Mouse (Mus musculus) forebrain, embryonic 16.5 days (tissue): ENCODE data around the gene Rlf. TPM values are rescaled to one million over a fixed set of nuclear protein-coding genes. Genes with fewer than 3 reads are reported as not detected.

Source experiments
- ATAC-seq: fragments of 200-750 bp; cut with Nextera tagmentation; 2 replicates; pipeline ENCODE4 v1.8.0; 2017; ENCODE audit warnings: mild to moderate bottlenecking, moderate library complexity
- H3K27ac ChIP-seq: fragments of 300-500 bp; sonication (generic); 2 replicates; pipeline ENCODE4 v1.5.1; 2014; ENCODE audit warnings: low read length, control low read depth
- H3K27me3 ChIP-seq: fragments of 300-500 bp; sonication (generic); replicated peaks from 2 replicates; pipeline ENCODE4 v1.6.1; 2014; ENCODE audit warnings: low read length; ENCODE audit not compliant: control insufficient read depth, insufficient read depth
- H3K36me3 ChIP-seq: fragments of 300-500 bp; sonication (generic); 2 replicates; pipeline ENCODE4 v1.6.1; 2014; ENCODE audit not compliant: control insufficient read depth, insufficient read depth
- H3K4me1 ChIP-seq: fragments of 300-500 bp; sonication (generic); replicated peaks from 2 replicates; pipeline ENCODE4 v1.6.1; 2014; ENCODE audit warnings: low read length; ENCODE audit not compliant: control insufficient read depth, insufficient read depth
- H3K4me2 ChIP-seq: fragments of 300-500 bp; sonication (generic); 2 replicates; pipeline ENCODE4 v1.6.1; 2014; ENCODE audit warnings: mild to moderate bottlenecking, low read length, control low read depth
- H3K4me3 ChIP-seq: fragments of 300-500 bp; sonication (generic); replicated peaks from 2 replicates; pipeline ENCODE4 v1.5.1; 2014; ENCODE audit warnings: mild to moderate bottlenecking, low read length, control low read depth
- H3K9ac ChIP-seq: fragments of 300-500 bp; sonication (generic); replicated peaks from 2 replicates; pipeline ENCODE4 v1.6.1; 2014; ENCODE audit warnings: low read depth, low read length, control low read depth
- H3K9me3 ChIP-seq: fragments of 300-500 bp; sonication (generic); 2 replicates; pipeline ENCODE4 v1.6.1; 2016; ENCODE audit warnings: low read length; ENCODE audit not compliant: control insufficient read depth
- WGBS: fragments of 180-500 bp; shearing (Covaris S2); extraction: QIAGEN DNeasy Blood & Tissue Kit; methylation state at CpG from one replicate; pipeline ENCODE4 v1.1.7; 2014; 5-methylcytosine and 5-hydroxymethylcytosine counted together
- polyA plus RNA-seq: library from polyadenylated mRNA; unstranded; fragments of >200 nt; fragmentation: Nextera tagmentation; extraction: Ambion mirVana; gene quantifications from 2 replicates; pipeline ENCODE4 v1.2.1, GENCODE M21; 2015

The Rlf gene
- polyA plus RNA-seq, 1 experiment from 2014 or later = 34.9 TPM

DNA sequence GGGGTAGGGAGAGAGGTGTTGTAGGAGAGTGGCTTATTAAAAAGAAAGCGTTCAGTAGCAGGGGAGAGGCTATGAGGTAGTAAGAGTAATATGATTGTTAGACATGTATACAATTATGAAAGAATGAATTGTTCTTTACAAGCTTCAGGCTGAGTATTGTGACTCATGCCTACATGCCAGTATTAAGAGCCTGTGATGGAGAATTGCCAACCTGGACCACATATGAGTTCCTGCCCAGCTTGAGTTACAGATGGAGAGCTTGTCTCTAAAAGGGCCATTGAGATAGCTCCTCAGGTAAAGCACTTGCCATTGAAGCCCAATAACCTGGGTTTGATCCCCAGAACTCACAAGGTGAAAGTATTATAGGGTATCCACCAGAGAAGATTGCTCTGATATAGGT, 8.3 kb upstream of the Rlf start:
- Histone ChIP-seq H3K4me2 (no peak overlapping the region), H3K27ac (no peak overlapping the region), H3K9ac (no peak overlapping the region), H3K36me3 (no peaks in the 10 kb centered on the region), H3K27me3 (peaks cover 3% of the 10 kb centered on the region; the same call in 1 of the 2 replicates), H3K9me3 (no peaks in the 10 kb centered on the region), H3K4me1 (no peaks in the 10 kb centered on the region), H3K4me3 (no peak overlapping the region)
- 80% methylated on average over 1 of the region's 1 CpGs for WGBS
- ATAC-seq = no peak

DNA sequence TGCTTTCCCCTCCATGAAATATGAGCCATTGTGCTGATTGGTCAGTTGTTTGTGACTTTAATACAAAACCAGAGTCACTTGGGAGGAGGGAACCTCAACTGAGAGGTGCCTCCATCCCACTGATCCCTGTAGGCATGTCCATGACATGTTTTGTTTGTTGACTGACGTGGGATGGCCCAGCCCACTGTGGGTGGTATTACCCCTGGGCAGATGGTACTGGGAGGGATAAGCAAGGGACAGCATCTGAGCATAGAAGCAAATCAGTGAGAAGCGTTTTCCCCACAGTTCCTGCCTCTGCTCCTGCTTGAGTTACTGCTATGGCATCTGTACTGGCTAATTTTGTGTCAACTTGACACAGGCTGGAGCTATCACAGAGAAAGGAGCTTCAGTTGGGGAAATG, 1.3 kb upstream of the Rlf start:
- no peaks in the 10 kb centered on the region for H3K9me3 ChIP-seq
- H3K9ac ChIP-seq = no peak overlapping the region
- 58% methylated on average over 2 of the region's 2 CpGs for WGBS
- no peak for ATAC-seq
- H3K4me3 ChIP-seq = no peak overlapping the region
- no peak overlapping the region for H3K27ac ChIP-seq
- H3K4me1 ChIP-seq = peaks cover 20% of the 10 kb centered on the region
- no peak overlapping the region for H3K4me2 ChIP-seq
- no peaks in the 10 kb centered on the region for H3K36me3 ChIP-seq
- H3K27me3 ChIP-seq = peaks cover 7% of the 10 kb centered on the region; the same call in 1 of the 2 replicates

DNA sequence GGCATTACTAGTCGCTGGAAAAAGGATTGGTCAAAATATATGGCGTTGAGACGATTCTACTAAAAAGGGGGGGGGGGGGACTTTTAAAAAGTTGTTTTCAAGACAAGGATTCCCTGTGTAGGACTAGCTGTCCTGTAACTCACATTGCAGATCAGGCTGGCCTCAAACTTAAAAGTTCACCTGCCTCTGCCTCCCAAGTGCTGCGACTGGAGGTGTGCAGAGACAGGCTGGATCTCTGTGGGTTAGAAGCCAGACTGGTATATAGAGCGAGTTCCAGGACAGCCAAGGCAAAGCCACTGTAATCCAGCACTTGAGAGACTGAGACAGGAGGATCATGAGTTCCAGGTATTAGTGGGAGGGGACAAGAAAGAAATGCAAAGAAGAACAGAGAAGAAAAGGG, 605 bp upstream of the Rlf start:
- ATAC-seq = peak; percentile 32; the same call in 1 of the 2 replicates
- H3K4me2 ChIP-seq = peak overlapping the region; percentile 64
- WGBS = 22% methylated on average over 5 of the region's 5 CpGs
- H3K27me3 ChIP-seq = peaks cover 7% of the 10 kb centered on the region; the same call in 1 of the 2 replicates
- H3K9me3 ChIP-seq = no peaks in the 10 kb centered on the region
- peak overlapping the region; percentile 96 for H3K4me3 ChIP-seq
- peak overlapping the region; percentile 84 for H3K27ac ChIP-seq
- H3K4me1 ChIP-seq = peaks cover 20% of the 10 kb centered on the region
- no peaks in the 10 kb centered on the region for H3K36me3 ChIP-seq
- H3K9ac ChIP-seq = peak overlapping the region; percentile 67

DNA sequence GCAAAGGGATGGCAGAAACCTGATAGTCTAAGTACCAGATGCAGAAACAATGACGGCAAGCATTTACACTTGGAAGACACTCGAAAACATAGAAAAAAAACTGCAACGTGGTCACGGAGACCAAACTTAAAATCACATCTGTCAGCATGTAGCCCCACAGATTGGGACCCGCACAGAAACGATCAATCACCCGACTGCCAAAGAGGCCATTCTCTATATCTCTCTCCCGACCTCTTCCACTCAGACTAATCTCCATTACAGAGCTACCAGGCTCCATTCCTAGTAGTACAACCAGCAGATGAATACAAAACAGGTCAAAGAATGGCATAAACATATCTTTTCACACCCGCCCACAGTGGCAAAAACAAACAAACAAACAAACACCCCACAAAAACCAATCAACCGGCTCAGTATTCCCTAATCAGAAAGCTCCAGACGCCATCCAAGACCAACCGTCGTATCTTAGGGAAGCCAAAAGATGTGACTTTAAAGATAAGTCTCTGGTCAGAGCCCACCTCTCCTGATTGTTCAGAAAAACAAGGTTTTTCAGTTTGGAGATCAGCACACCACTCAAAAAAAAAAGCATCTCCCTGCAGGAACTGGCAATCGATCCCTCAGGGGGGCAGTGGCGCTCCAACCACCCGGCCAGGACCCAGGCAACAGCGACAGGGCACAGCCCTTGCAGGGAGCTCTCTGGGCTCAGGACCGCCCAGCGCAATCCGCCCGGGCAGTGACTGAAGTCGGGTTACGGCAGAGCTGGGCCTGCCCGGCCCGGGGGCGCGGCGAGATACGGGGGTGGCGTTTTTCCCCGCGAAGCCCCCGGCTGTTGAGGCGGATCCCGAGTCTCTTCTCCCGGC, 720 bp downstream of the Rlf start:
- ATAC-seq = peak; percentile 79
- 2% methylated on average over 35 of the region's 36 CpGs for WGBS
- Histone ChIP-seq H3K4me1 (peaks cover 20% of the 10 kb centered on the region), H3K27me3 (peaks cover 4% of the 10 kb centered on the region; the same call in 1 of the 2 replicates), H3K4me3 (peak overlapping the region; percentile 96), H3K9ac (peak overlapping the region; percentile 89), H3K36me3 (no peaks in the 10 kb centered on the region), H3K9me3 (no peaks in the 10 kb centered on the region), H3K4me2 (peak overlapping the region; percentile 92), H3K27ac (peak overlapping the region; percentile 89)

DNA sequence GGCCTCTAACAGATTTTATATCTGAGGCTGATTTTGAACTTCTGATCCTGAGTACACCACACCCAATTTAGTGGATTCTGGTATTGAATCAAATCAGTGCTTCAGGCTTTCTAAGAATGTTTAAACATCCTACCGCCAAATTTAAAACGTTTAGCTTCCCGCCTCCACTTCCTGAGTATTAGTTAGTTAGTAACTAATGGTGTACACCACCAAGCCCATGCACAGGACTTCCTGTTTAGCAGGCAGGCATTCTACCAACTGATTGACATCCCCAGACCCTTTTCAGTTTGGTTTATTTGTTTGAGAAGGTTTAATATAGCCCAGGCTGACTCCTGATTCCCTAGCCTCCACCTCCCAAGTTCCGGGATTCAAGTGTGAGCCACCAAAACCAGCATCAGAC, 6.0 kb downstream of the Rlf start:
- Histone ChIP-seq H3K9me3 (no peaks in the 10 kb centered on the region), H3K4me1 (peaks cover 13% of the 10 kb centered on the region), H3K4me3 (no peak overlapping the region), H3K9ac (no peak overlapping the region), H3K36me3 (no peaks in the 10 kb centered on the region), H3K27me3 (no peaks in the 10 kb centered on the region), H3K4me2 (no peak overlapping the region), H3K27ac (no peak overlapping the region)
- no peak for ATAC-seq
- 89% methylated on average over 4 of the region's 4 CpGs for WGBS

DNA sequence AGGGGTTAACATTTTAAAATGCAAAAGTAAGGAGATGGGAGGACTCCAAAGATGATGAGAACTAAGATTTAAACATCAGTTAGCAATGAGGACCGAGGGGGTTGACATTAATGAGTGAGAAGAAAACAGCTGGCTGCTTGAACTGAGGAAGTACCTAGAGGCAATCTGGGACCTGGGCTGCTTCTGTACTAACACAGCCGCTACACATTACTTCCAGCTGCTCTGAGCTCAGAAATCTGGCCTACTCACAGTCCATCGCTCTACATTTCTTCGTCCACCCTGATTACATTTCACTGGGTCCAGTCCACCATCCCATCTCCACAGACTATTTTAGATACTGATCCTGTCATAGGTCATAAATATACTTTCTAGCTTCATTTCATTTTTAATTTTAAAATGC, 17.0 kb downstream of the Rlf start:
- Histone ChIP-seq H3K9me3 (no peaks in the 10 kb centered on the region), H3K4me1 (no peaks in the 10 kb centered on the region), H3K4me2 (no peak overlapping the region), H3K27ac (no peak overlapping the region), H3K4me3 (no peak overlapping the region), H3K36me3 (no peaks in the 10 kb centered on the region), H3K9ac (no peak overlapping the region), H3K27me3 (no peaks in the 10 kb centered on the region)
- ATAC-seq = no peak
- 86% methylated on average over 4 of the region's 4 CpGs for WGBS

DNA sequence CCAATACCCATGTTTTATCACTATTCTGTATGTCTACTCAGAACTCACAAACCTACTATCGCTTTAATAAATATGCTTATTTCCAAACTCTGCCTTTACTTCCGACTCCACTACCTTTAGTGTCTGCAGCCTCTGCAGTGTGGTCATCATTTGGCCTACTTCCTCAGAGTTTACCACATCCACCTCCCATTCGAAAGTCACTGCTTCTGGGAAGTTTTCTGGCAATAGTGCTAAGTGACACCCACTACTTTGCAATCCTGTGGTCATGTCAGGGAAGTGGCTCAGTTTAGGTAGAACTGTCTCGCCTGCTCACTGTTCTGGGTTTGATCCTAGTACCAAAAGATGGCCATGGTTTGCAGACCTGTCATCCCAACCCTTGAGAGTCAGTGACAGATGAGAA, 17.9 kb downstream of the Rlf start:
- H3K27me3 ChIP-seq = no peaks in the 10 kb centered on the region
- no peaks in the 10 kb centered on the region for H3K36me3 ChIP-seq
- no peak overlapping the region for H3K4me2 ChIP-seq
- no peaks in the 10 kb centered on the region for H3K9me3 ChIP-seq
- H3K27ac ChIP-seq = no peak overlapping the region
- no peak for ATAC-seq
- no peak overlapping the region for H3K9ac ChIP-seq
- WGBS = 98% methylated on average over 4 of the region's 4 CpGs
- no peak overlapping the region for H3K4me3 ChIP-seq
- no peaks in the 10 kb centered on the region for H3K4me1 ChIP-seq

DNA sequence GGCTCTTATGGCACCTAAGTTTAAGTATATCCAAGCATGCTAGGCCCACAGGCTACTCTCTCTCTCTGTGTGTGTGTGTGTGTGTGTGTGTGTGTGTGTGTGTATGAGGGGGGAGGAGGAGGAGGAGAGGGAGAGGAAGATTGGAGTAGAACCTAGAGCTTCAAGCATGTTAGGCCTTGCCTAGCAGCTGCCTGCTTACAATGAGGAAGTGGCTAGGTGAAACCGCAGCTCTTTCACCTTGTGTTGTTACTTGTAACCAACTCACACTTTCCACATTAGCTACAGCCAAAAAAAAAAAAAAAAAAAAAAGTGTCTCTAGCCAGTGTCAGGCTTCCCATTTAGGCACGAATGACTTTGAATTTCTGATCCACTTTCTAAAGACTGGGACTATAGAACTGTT, 18.7 kb downstream of the Rlf start:
- Histone ChIP-seq H3K27ac (no peak overlapping the region), H3K4me2 (no peak overlapping the region), H3K27me3 (no peaks in the 10 kb centered on the region), H3K9ac (no peak overlapping the region), H3K4me3 (no peak overlapping the region), H3K36me3 (no peaks in the 10 kb centered on the region), H3K4me1 (no peaks in the 10 kb centered on the region), H3K9me3 (no peaks in the 10 kb centered on the region)
- WGBS = 96% methylated on average over 2 of the region's 2 CpGs
- no peak for ATAC-seq

DNA sequence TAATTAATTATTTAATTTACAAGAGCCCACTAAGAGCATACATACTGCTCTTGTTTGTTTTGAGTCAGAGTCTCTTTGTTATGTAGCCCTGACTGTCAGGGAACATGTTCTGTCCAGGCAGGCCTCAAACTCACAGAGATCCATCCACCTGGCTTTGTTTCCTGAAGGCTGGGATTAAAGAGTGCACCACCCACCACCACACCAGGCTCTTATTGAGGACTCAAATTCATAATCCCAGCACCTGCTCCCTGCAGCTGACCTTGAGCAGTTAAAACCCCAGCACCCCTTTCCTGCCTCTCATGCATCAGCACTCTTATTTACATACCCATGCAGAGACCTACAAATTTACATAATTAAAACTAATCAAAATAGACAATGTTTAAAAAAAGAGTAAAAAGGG, 20.1 kb downstream of the Rlf start:
- Histone ChIP-seq H3K27ac (no peak overlapping the region), H3K4me2 (no peak overlapping the region), H3K36me3 (no peaks in the 10 kb centered on the region), H3K4me3 (no peak overlapping the region), H3K9me3 (no peaks in the 10 kb centered on the region), H3K4me1 (no peaks in the 10 kb centered on the region), H3K27me3 (no peaks in the 10 kb centered on the region), H3K9ac (no peak overlapping the region)
- ATAC-seq = no peak
